Mouse (Mus musculus) left cerebral cortex, adult 2 months (tissue): ENCODE measurements around the gene Lin7b. TPM values are rescaled to one million over a fixed set of nuclear protein-coding genes. Genes with fewer than 3 reads are reported as not detected.

Source experiments
- DNase-seq, 2 experiments: peaks; one replicate each; pipeline ENCODE4 v3.0.0; 2021 to 2022; ENCODE audit warnings: low spot score in 2 of 2, mixed read lengths in 1 of 2; ENCODE audit errors: extremely low spot score in 1 of 2
- H3K27ac ChIP-seq: fragments of 200-600 bp; 2 replicates; pipeline ENCODE4 v1.8.1; 2022
- H3K4me3 ChIP-seq: fragments of 200-600 bp; 2 replicates; pipeline ENCODE4 v1.8.1; 2022
- CTCF ChIP-seq: fragments of 200-600 bp; IDR thresholded peaks from 2 replicates; pipeline ENCODE4 v1.8.1; 2022; ENCODE audit warnings: antibody characterized with exemption, mild to moderate bottlenecking, moderate library complexity
- intact Hi-C: fragments of 180-260 bp; cut with DNase I; formaldehyde crosslinking; loops from one replicate; pipeline ENCODE4 v1.15.1; 2025
- total RNA-seq, 2 experiments: library from RNA; stranded (reverse); gene quantifications; 2 replicates each; pipeline ENCODE4 v1.2.3; 2021

The Lin7b gene
- total RNA-seq, 2 experiments from 2014 or later: 156 to 178 TPM

DNA sequence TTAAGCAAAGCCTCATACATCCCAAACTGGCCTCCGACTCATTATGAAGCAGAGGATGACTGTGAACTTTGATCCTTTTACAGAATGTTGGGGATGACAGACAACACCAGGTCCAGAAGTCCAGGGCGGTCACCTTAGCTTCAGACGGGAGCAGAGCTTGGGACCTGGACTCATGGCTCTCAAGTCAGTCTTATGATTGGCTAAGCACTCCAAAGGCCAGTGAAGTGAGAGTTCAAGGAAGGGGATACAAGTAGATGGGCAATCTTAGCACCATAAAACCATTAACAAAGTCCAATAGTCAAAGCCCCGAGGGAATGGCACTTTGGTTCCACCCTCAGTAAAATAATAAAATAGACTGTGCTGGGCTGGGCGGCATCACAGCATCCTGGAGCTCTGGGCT lies 47.3 kb downstream of the Lin7b start:
- Histone ChIP-seq H3K27ac (no peak overlapping the region), H3K4me3 (no peak overlapping the region)
- TF ChIP-seq CTCF: no peak
- intact Hi-C loops: no loop called here
- DNase-seq: no peak

DNA sequence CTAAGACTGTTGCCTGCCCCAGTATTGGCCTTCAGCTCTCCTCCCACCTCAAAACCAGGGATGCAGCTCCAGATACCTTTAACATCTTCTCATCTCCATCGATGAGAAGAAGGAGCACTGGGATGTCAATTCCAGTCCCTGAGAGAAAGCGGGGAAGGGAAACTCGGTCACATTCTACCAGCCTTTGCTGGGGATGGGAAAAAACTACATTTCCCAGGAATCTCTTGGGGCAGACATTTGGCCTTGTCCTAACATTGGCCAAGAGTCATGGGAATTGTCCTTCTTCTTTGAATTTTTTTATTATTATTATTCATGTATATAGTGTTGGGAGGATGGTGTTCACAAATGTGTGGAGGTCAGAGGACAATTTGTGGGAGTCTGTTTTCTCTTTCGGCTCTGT lies 48.1 kb downstream of the Lin7b start:
- Histone ChIP-seq H3K4me3 (no peak overlapping the region), H3K27ac (no peak overlapping the region)
- DNase-seq: no peak
- no peak for TF ChIP-seq CTCF
- intact Hi-C loops: no loop called here

Other genes starting within 250 kb of the Lin7b start
- gene Rps11, start 246.1 kb downstream of the Lin7b start, total RNA-seq: 100 to 1,000 TPM; 421 to 444 TPM
- 100 to 1,000 TPM; 695 to 716 TPM for gene Rpl13a, start 241.8 kb downstream of the Lin7b start, total RNA-seq
- gene Gm45713, start 234.4 kb downstream of the Lin7b start, total RNA-seq: not detected
- gene Flt3l, start 234.2 kb downstream of the Lin7b start, total RNA-seq: 1 to 10 TPM; 6.7 to 8.8 TPM
- gene Pih1d1, start 216.3 kb downstream of the Lin7b start, total RNA-seq: 10 to 100 TPM; 47.6 to 48.4 TPM
- gene Aldh16a1, start 216.0 kb downstream of the Lin7b start, total RNA-seq: 10 to 100 TPM; 15.9 to 23.1 TPM
- 1,000 to 10,000 TPM; 1,255 to 1,327 TPM for gene Slc17a7, start 206.6 kb downstream of the Lin7b start, total RNA-seq
- under 1 TPM in 1 of 2 experiments, not detected in 1; 0.29 TPM for gene Gfy, start 191.0 kb downstream of the Lin7b start, total RNA-seq
- not detected for gene Pth2, start 189.6 kb downstream of the Lin7b start, total RNA-seq
- 1 to 10 TPM; 6.7 to 7.5 TPM for gene Ccdc155, start 165.7 kb downstream of the Lin7b start, total RNA-seq
- gene Dkkl1, start 158.4 kb downstream of the Lin7b start, total RNA-seq: 10 to 100 TPM; 32.4 to 33.5 TPM
- 1 to 10 TPM; 3.9 to 4.1 TPM for gene Tead2, start 154.8 kb downstream of the Lin7b start, total RNA-seq
- 1 to 10 TPM; 4.2 to 5.4 TPM for gene Cd37, start 131.5 kb downstream of the Lin7b start, total RNA-seq
- 1 to 10 TPM; 1.9 to 2.4 TPM for gene Slc6a16, start 129.5 kb downstream of the Lin7b start, total RNA-seq
- gene Slc6a21, start 93.1 kb downstream of the Lin7b start, total RNA-seq: under 1 TPM in 1 of 2 experiments, not detected in 1; 0.23 TPM
- 10 to 100 TPM; 18.5 to 24.6 TPM for gene Trpm4, start 36.8 kb downstream of the Lin7b start, total RNA-seq
- gene Hrc, start 35.3 kb downstream of the Lin7b start, total RNA-seq: under 1 TPM; 0.23 to 0.61 TPM
- gene Ppfia3, start 3.6 kb downstream of the Lin7b start, total RNA-seq: 100 to 1,000 TPM; 156 to 159 TPM
- 100 to 1,000 TPM; 428 to 429 TPM for gene Snrnp70, start 25.2 kb upstream of the Lin7b start, total RNA-seq
- not detected for gene Kcna7, start 35.1 kb upstream of the Lin7b start, total RNA-seq
- not detected for gene Ntf5, start 43.1 kb upstream of the Lin7b start, total RNA-seq
- not detected for gene Lhb, start 50.2 kb upstream of the Lin7b start, total RNA-seq
- gene Gys1, start 64.3 kb upstream of the Lin7b start, total RNA-seq: 10 to 100 TPM; 18.2 to 19.2 TPM
- 10 to 100 TPM; 34.4 to 39.9 TPM for gene Ruvbl2, start 67.5 kb upstream of the Lin7b start, total RNA-seq
- 100 to 1,000 TPM; 200 to 208 TPM for gene Ftl1, start 89.3 kb upstream of the Lin7b start, total RNA-seq
- 10 to 100 TPM; 66.9 to 67.4 TPM for gene Bax, start 96.3 kb upstream of the Lin7b start, total RNA-seq
- under 1 TPM in 1 of 2 experiments, not detected in 1; 0.30 TPM for gene Tulp2, start 111.3 kb upstream of the Lin7b start, total RNA-seq
- 1 to 10 TPM; 1.5 to 2.0 TPM for gene Gm45808, start 116.2 kb upstream of the Lin7b start, total RNA-seq
- 1 to 10 TPM; 3.7 to 4.8 TPM for gene Dhdh, start 118.2 kb upstream of the Lin7b start, total RNA-seq
- gene Nucb1, start 139.8 kb upstream of the Lin7b start, total RNA-seq: 100 to 1,000 TPM in 1 of 2 experiments, 10 to 100 TPM in 1; 95.4 to 106 TPM
- 10 to 100 TPM; 25.2 to 29.3 TPM for gene Ppp1r15a, start 155.7 kb upstream of the Lin7b start, total RNA-seq
- gene Plekha4, start 155.7 kb upstream of the Lin7b start, total RNA-seq: 1 to 10 TPM; 4.2 to 5.1 TPM
- under 1 TPM; 0.61 to 0.68 TPM for gene Hsd17b14, start 184.3 kb upstream of the Lin7b start, total RNA-seq
- 10 to 100 TPM; 25.4 to 26.2 TPM for gene Bcat2, start 199.6 kb upstream of the Lin7b start, total RNA-seq
- not detected for gene Fgf21, start 244.9 kb upstream of the Lin7b start, total RNA-seq
- not detected for gene Fut1, start 246.7 kb upstream of the Lin7b start, total RNA-seq